Mouse (Mus musculus): ENCODE data around the gene Babam2. TPM values are rescaled to one million over a fixed set of nuclear protein-coding genes. Genes with fewer than 3 reads are reported as not detected.

Babam2 gene
- polyA plus RNA-seq, 1 experiment from 2014 or later: 45.6 TPM

- no peak overlapping the region for H3K4me3 ChIP-seq
- H3K4me1 ChIP-seq (replicated peaks): peaks cover 13% of the 10 kb centered on the region
- WGBS: 39% methylated on average over 5 of the region's 5 CpGs
- ATAC-seq (ENCODE audit: insufficient number of reproducible peaks, low FRiP score): no peak
- no peak overlapping the region for H3K4me2 ChIP-seq
- H3K36me3 ChIP-seq: peaks cover 13% of the 10 kb centered on the region
- H3K27ac ChIP-seq (ENCODE audit: poor library complexity, severe bottlenecking): 0 out of 2 replicates have a peak overlapping the region, but pooled peaks have one; percentile 5
- H3K9ac ChIP-seq: no peak overlapping the region
- H3K9me3 ChIP-seq (replicated peaks): no peaks in the 10 kb centered on the region
- no peaks in the 10 kb centered on the region for H3K27me3 ChIP-seq (replicated peaks)
Observed at GRCm38 (mm10) chr5:31713841-31714264, 16.4 kb downstream of the Babam2 start.

- WGBS: 64% methylated on average over 4 of the region's 4 CpGs
- H3K9me3 ChIP-seq (replicated peaks): no peaks in the 10 kb centered on the region
- ATAC-seq (ENCODE audit: insufficient number of reproducible peaks, low FRiP score): no peak
- H3K27me3 ChIP-seq (replicated peaks): no peaks in the 10 kb centered on the region
- H3K4me3 ChIP-seq: no peak overlapping the region
- peaks cover 5% of the 10 kb centered on the region for H3K36me3 ChIP-seq
- H3K4me2 ChIP-seq: no peak overlapping the region
- H3K27ac ChIP-seq (ENCODE audit: poor library complexity, severe bottlenecking): no peak overlapping the region
- peaks cover 13% of the 10 kb centered on the region for H3K4me1 ChIP-seq (replicated peaks)
- no peak overlapping the region for H3K9ac ChIP-seq
Observed at GRCm38 (mm10) chr5:31715486-31716150, 18.1 kb downstream of the Babam2 start.

DNA sequence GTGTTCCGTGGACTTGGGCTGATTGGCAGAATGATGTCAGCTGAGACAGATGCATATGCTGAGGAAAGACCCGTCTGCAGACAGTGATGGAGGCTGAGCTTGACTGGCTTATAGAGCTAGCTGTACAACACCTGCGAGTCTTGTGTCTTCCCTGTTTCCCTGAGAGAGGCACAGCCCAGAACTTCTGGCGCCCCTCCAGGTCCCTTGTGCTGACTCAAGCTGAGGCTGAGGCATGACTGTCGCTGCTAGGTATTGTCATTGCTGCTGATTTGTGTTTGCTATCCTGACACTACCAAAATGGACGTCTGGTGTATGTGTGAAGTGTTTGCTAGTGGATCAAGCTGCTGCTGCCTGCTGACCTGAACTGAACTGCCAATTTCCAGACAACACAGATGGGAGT, 27.0 kb downstream of the Babam2 start:
- Histone ChIP-seq H3K4me2 (no peak overlapping the region), H3K27ac (ENCODE audit: poor library complexity, severe bottlenecking) (no peak overlapping the region), H3K9me3 (replicated peaks) (no peaks in the 10 kb centered on the region), H3K9ac (no peak overlapping the region), H3K4me1 (replicated peaks) (no peaks in the 10 kb centered on the region; the same call in 1 of the 2 replicates), H3K4me3 (no peak overlapping the region), H3K27me3 (replicated peaks) (no peaks in the 10 kb centered on the region), H3K36me3 (no peaks in the 10 kb centered on the region)
- ATAC-seq (ENCODE audit: insufficient number of reproducible peaks, low FRiP score): no peak
- 64% methylated on average over 6 of the region's 6 CpGs for WGBS

DNA sequence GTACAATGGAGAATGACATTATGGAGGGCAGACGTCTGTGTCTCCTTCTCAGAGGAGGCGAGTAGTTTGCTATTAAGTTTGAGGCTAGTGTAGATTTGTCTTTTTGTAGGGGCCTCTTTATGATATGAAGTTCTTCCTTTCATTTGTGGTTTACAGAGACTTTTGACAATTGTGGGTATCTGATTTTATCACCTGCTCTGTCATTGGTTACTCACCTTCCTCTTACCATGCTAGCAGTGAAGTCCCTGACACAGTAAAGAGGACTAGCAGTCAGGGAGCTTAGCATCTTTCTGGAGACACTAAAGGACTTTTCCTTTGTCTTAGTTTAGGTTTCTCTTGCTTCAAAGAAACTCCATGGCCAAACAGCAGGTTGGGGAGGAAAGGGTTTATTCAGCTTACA, 28.4 kb downstream of the Babam2 start:
- H3K4me2 ChIP-seq: no peak overlapping the region
- H3K27ac ChIP-seq (ENCODE audit: poor library complexity, severe bottlenecking): no peak overlapping the region
- 85% methylated on average over 2 of the region's 2 CpGs for WGBS
- H3K4me1 ChIP-seq (replicated peaks): no peaks in the 10 kb centered on the region; the same call in 1 of the 2 replicates
- H3K9me3 ChIP-seq (replicated peaks): no peaks in the 10 kb centered on the region
- no peaks in the 10 kb centered on the region for H3K27me3 ChIP-seq (replicated peaks)
- no peak overlapping the region for H3K9ac ChIP-seq
- no peak overlapping the region for H3K4me3 ChIP-seq
- no peaks in the 10 kb centered on the region for H3K36me3 ChIP-seq
- no peak for ATAC-seq (ENCODE audit: insufficient number of reproducible peaks, low FRiP score)

GRCm38 (mm10) chr5:31727456-31727855, 30.0 kb downstream of the Babam2 start:
- H3K9me3 ChIP-seq (replicated peaks): no peaks in the 10 kb centered on the region
- no peaks in the 10 kb centered on the region for H3K27me3 ChIP-seq (replicated peaks)
- no peak overlapping the region for H3K9ac ChIP-seq
- H3K27ac ChIP-seq (ENCODE audit: poor library complexity, severe bottlenecking): no peak overlapping the region
- no peak overlapping the region for H3K4me2 ChIP-seq
- 65% methylated on average over 5 of the region's 5 CpGs for WGBS
- no peaks in the 10 kb centered on the region for H3K36me3 ChIP-seq
- H3K4me3 ChIP-seq: no peak overlapping the region
- no peak for ATAC-seq (ENCODE audit: insufficient number of reproducible peaks, low FRiP score)
- H3K4me1 ChIP-seq (replicated peaks): no peaks in the 10 kb centered on the region; the same call in 1 of the 2 replicates

DNA sequence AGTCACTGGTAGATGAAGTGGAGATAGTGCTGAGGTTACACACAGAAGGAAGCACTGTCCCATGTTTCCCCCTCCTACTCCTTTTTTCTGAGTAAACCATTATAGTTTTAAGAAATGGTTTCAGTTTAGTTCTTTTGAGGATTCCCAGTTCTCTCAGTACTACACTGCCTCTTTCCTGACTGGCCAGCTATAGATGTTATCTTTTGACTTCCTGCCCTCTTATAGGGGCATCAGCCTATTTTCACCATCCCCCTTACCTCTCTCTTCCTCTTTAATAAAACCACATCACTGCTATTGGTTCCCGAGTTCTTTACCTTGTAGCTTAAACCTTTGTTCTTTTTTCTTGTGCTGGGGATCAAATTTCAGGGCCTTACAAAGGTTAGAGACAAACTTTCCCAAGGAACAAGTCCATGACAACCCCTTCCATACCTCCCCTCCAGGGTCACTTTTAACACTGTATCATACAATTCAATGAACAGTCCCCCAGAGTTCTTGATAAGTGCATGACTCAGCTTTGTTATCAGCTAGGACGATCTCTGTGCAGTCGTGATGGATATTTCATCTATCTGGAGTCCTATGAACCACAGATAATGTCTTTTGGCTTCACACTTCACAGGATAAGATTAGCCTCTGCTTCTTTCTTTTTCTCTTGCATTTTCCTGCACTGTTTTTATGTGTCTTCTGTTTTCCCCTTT, 35.3 kb downstream of the Babam2 start:
- H3K9ac ChIP-seq: no peak overlapping the region
- peaks cover 10% of the 10 kb centered on the region for H3K36me3 ChIP-seq
- no peaks in the 10 kb centered on the region for H3K27me3 ChIP-seq (replicated peaks)
- peaks cover 5% of the 10 kb centered on the region; the same call in 1 of the 2 replicates for H3K4me1 ChIP-seq (replicated peaks)
- no peaks in the 10 kb centered on the region for H3K9me3 ChIP-seq (replicated peaks)
- H3K4me2 ChIP-seq: no peak overlapping the region
- H3K4me3 ChIP-seq: no peak overlapping the region
- no peak overlapping the region for H3K27ac ChIP-seq (ENCODE audit: poor library complexity, severe bottlenecking)
- WGBS: 23% methylated on average over 3 of the region's 3 CpGs
- no peak for ATAC-seq (ENCODE audit: insufficient number of reproducible peaks, low FRiP score)

- Histone ChIP-seq H3K9ac (no peak overlapping the region), H3K4me3 (no peak overlapping the region), H3K4me1 (replicated peaks) (peaks cover 4% of the 10 kb centered on the region), H3K36me3 (no peaks in the 10 kb centered on the region), H3K27ac (ENCODE audit: poor library complexity, severe bottlenecking) (no peak overlapping the region), H3K27me3 (replicated peaks) (no peaks in the 10 kb centered on the region), H3K4me2 (no peak overlapping the region), H3K9me3 (replicated peaks) (no peaks in the 10 kb centered on the region)
- no peak for ATAC-seq (ENCODE audit: insufficient number of reproducible peaks, low FRiP score)
- 87% methylated on average over 1 of the region's 1 CpGs for WGBS
Observed at GRCm38 (mm10) chr5:31741931-31742330, 44.4 kb downstream of the Babam2 start.

GRCm38 (mm10) chr5:31742521-31743031, 45.1 kb downstream of the Babam2 start:
- H3K4me2 ChIP-seq: no peak overlapping the region
- no peaks in the 10 kb centered on the region for H3K27me3 ChIP-seq (replicated peaks)
- H3K9ac ChIP-seq: no peak overlapping the region
- WGBS: 35% methylated on average over 4 of the region's 4 CpGs
- no peaks in the 10 kb centered on the region for H3K9me3 ChIP-seq (replicated peaks)
- H3K4me1 ChIP-seq (replicated peaks): peaks cover 4% of the 10 kb centered on the region
- no peak overlapping the region for H3K4me3 ChIP-seq
- H3K27ac ChIP-seq (ENCODE audit: poor library complexity, severe bottlenecking): no peak overlapping the region
- no peaks in the 10 kb centered on the region for H3K36me3 ChIP-seq
- no peak for ATAC-seq (ENCODE audit: insufficient number of reproducible peaks, low FRiP score)

DNA sequence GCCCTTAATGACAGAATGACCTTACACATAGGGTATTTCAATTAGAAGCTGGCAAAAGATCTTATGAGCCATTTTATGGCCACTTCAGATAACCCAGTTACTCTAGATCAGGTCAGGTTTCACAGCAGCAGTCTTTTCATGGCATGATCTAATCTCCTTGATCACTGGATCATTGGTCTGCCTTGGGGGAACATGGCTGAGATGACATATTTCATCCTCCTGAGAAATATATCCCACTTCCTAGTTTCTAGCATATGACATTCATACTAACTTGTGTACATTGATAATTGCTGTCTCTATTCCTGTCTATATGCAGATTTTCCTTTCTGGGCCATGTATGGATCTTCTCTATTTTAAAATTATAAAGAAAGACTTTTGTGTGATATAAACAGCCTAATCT, 51.9 kb downstream of the Babam2 start:
- H3K36me3 ChIP-seq: no peaks in the 10 kb centered on the region
- H3K27me3 ChIP-seq (replicated peaks): no peaks in the 10 kb centered on the region
- no peaks in the 10 kb centered on the region for H3K9me3 ChIP-seq (replicated peaks)
- no peak for ATAC-seq (ENCODE audit: insufficient number of reproducible peaks, low FRiP score)
- H3K9ac ChIP-seq: no peak overlapping the region
- H3K4me2 ChIP-seq: no peak overlapping the region
- H3K4me1 ChIP-seq (replicated peaks): no peaks in the 10 kb centered on the region
- H3K4me3 ChIP-seq: no peak overlapping the region
- H3K27ac ChIP-seq (ENCODE audit: poor library complexity, severe bottlenecking): no peak overlapping the region

DNA sequence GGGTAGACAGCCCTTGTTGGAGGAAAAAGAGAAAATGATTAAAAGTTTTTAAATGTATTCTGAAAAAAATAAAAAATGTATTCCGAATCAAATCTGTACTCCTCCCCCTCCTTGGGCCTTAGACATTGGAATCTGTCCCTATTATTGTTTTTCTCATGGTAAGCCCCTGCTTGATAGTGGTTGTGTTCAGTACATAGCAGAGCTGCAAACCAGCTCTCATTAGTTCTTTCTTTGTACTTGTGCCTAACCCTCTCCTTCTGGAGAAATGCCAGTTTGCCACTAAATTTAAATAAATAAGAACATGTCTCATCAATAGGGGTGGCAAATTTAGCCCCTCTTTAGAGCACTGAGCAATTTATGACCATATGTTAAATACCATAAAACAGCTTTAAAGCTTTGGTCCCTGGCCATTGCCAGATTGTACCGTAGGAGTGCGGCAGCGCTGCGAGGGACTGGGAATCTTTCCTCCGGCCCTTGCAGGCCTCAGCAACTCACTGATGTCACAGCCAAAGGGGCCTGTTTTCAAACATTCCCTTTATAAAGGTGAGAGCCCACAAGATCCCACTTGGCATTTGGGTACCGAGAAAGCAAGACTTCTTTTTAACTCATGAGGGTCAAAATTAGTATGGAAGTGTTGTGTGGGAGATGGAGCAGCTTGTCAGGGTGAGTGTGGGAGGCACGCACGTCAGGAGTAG, 52.9 kb downstream of the Babam2 start:
- H3K4me2 ChIP-seq: no peak overlapping the region
- no peaks in the 10 kb centered on the region for H3K9me3 ChIP-seq (replicated peaks)
- 0 out of 2 replicates have a peak, but pooled peaks cover 3% of the 10 kb centered on the region for H3K36me3 ChIP-seq
- H3K27me3 ChIP-seq (replicated peaks): no peaks in the 10 kb centered on the region
- no peak overlapping the region for H3K9ac ChIP-seq
- H3K4me3 ChIP-seq: no peak overlapping the region
- WGBS: 87% methylated on average over 9 of the region's 9 CpGs
- no peak for ATAC-seq (ENCODE audit: insufficient number of reproducible peaks, low FRiP score)
- no peaks in the 10 kb centered on the region for H3K4me1 ChIP-seq (replicated peaks)
- no peak overlapping the region for H3K27ac ChIP-seq (ENCODE audit: poor library complexity, severe bottlenecking)

DNA sequence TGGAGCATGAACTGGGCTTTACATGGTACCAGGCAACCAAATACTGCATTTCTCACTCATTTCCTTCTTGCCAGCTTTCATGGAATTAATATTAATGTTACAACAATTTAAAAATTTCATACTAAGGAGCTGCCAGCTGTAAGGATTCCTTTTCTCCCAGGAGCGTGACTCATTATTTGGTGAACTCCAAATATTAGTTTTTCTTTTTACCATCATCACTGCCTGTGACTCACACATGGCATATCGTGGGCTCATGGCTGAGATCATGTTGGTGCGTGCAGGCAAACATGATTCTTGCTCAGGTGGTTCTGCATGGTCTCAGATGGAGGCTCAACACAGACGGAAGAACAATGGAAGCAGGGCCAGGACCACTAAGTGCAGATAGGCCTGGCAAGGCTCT, 53.5 kb downstream of the Babam2 start:
- H3K4me3 ChIP-seq: no peak overlapping the region
- H3K27ac ChIP-seq (ENCODE audit: poor library complexity, severe bottlenecking): no peak overlapping the region
- H3K27me3 ChIP-seq (replicated peaks): no peaks in the 10 kb centered on the region
- no peak overlapping the region for H3K9ac ChIP-seq
- H3K9me3 ChIP-seq (replicated peaks): no peaks in the 10 kb centered on the region
- H3K4me1 ChIP-seq (replicated peaks): no peaks in the 10 kb centered on the region
- no peak for ATAC-seq (ENCODE audit: insufficient number of reproducible peaks, low FRiP score)
- 85% methylated on average over 4 of the region's 4 CpGs for WGBS
- H3K36me3 ChIP-seq: 0 out of 2 replicates have a peak, but pooled peaks cover 6% of the 10 kb centered on the region
- no peak overlapping the region for H3K4me2 ChIP-seq

Data from heart, embryonic 12.5 days (tissue).